Mouse (Mus musculus) colon, adult 2 months (tissue): ENCODE results near the gene Dnah6. TPM values are rescaled to one million over a fixed set of nuclear protein-coding genes. Genes with fewer than 3 reads are reported as not detected.

Experiments used
- polyA plus RNA-seq: library from polyadenylated mRNA; depleted of rRNA; stranded (reverse); fragments of >200 nt; gene quantifications from 2 replicates; pipeline ENCODE4 v1.2.3, GENCODE M21; 2012; rRNA removed

The Dnah6 gene
- 0.01 TPM in 1 of 2 replicates, not detected in the other for polyA plus RNA-seq

DNA sequence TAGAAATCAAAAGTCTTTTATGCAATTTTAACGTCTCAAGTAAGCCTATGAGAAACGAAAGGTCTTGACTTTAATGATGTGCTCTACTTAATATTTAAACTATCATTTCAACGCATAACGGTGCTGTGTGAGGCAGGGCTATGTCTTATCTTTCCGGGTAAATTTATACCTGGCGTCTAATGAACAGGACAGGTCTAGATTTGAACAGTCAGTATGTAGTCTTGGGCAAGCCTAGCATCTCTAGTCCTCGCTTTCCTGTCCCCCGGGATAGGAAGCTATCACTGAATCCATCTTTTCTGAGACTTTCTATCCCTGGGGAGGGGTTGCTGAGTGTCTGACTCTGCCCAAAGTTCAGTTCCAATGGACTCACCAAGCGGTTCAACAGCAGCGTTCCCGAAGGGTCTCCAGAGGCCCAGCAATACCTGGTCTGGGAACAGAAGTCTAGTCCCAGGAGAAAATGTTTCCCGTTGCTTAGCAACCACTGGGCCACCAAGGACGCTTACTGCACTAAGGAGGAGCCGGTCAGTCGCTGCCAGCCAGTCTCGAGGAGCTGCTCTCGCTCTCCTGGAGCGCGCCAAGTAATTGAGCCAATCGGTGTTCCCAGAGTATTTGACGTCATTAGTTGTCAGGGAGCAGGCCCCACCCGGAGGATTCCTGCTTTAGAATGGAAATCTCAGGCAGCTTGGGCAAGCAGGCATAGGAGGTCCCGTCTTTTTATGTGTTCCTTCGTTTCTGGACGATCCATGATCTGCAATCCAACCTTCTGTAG is at the start of gene Dnah6:
Gene Dnah6, minus strand, starts transcription at position 463 of the 769 bp plus-strand sequence.

DNA sequence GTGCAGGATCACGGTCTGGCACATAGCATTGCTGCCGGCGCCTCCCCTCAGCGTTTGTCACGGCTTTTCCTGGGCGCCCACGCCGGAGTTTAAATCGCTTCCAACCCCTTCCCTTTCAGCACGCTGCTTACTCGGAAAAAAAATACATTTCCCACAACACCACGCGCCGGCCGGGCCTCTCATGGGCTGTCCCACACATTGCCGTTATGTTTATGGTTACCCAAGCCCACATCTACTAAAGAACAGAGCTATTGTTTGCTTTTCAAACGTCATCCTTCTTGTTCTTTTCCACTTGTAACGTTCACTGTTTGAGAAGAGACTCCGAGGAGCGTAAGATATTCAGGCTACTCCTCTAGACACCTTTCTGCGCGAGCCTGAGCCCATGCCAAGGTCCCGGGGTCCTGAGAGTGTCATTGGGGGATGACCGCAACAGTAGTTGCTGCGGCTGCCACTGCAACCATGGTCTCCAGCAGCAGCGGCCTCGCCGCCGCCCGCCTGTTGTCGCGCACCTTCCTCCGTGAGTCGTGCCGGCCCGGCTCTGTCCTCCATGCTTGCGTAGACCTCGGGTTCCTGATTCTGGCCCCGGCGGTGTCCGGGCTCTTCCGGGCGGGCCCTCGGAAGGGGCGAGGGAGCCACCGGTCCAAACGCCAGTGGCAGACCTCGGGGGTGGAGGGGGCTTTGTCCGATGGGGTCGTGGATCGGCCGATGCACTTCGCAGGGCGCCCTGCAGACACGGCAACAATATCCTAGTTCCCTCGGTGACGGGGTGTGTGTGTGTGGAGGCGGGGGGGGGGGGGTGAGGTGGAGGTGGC is 27.0 kb upstream of the Dnah6 start, which contains the start of gene Suclg1:
Gene Suclg1, plus strand, starts transcription at position 146 of the 812 bp plus-strand sequence.

Other genes with a start within 250 kb of the Dnah6 start
- gene Suclg1, start 26.7 kb upstream of the Dnah6 start, polyA plus RNA-seq: 99.3 and 116 TPM in 2 replicates
- not detected in 2 replicates for gene 4931417E11Rik, start 248.0 kb upstream of the Dnah6 start, polyA plus RNA-seq